Mouse (Mus musculus): ENCODE results near the gene 9230102O04Rik.

9230102O04Rik gene

GRCm38 (mm10) chr2:9871798-9872197, 17.5 kb downstream of the 9230102O04Rik start:
- no peak for DNase-seq (ENCODE audit: low spot score in 2 of 2)

GRCm38 (mm10) chr2:9871141-9871716, 18.1 kb downstream of the 9230102O04Rik start:
- no peak for DNase-seq (ENCODE audit: low spot score in 2 of 2)

DNA sequence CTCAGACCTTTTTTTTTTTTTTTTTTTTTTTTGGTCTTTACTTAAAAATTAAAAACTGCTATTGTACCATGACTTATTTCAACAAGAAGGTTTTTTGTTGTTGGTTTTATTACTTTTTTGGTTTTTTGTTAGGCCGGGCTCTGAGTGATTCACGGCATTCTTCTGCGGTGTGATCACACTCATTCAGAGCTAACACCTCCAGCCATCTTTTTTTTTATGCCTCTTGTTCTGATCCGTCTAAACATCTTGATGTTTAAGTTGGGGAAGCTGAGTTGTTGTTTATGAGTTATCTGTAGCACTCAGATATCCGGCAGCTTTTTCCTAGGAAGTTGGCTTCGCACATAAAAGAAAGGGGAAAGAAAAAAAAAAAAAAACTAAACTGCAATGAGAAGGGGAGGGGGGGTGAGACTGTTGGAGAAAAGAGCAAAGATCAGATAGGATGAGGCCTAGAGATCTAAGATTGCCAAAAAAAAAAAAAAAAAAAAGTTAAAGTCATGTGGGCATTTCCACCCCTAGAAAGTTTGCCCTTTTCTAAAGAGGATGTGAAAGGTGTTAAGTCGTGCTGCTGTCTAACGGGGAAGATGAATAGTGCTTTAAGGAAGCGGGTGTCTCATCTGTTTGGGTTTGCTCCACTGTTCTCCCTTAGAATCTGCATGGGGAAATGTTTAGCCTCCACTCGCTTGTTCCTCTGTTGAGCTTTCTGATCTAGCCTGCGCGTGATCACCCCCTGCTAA, 22.1 kb downstream of the 9230102O04Rik start:
- no peak for DNase-seq (ENCODE audit: low spot score in 2 of 2)

DNA sequence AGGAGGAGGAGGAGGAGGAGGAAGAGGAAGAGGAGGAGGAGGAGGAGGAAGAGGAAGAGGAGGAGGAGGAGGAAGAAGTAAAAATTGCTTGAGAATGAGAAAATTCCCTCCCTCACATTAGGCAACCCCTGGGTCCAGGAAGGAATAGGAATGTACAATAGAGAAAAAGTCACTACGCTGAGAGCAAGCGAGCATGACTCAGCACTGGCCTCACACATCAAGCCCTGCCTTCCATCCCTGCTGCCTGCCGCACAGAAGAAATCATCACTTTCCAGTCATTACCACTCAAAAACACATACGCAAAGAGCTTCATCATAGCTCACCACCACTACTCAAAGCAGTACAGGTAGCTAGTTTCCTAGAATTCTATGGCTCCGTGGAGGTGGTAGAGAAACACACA, 28.6 kb downstream of the 9230102O04Rik start:
- DNase-seq (ENCODE audit: low spot score in 2 of 2), result no peak

- DNase-seq (ENCODE audit: low spot score in 2 of 2), result no peak
Observed at GRCm38 (mm10) chr2:9855861-9856260, 33.5 kb downstream of the 9230102O04Rik start.

GRCm38 (mm10) chr2:9852851-9853576, 36.3 kb downstream of the 9230102O04Rik start:
- no peak for DNase-seq (ENCODE audit: low spot score in 2 of 2)

GRCm38 (mm10) chr2:9835195-9835594, 54.1 kb downstream of the 9230102O04Rik start:
- no peak for DNase-seq (ENCODE audit: low spot score in 2 of 2)

DNA sequence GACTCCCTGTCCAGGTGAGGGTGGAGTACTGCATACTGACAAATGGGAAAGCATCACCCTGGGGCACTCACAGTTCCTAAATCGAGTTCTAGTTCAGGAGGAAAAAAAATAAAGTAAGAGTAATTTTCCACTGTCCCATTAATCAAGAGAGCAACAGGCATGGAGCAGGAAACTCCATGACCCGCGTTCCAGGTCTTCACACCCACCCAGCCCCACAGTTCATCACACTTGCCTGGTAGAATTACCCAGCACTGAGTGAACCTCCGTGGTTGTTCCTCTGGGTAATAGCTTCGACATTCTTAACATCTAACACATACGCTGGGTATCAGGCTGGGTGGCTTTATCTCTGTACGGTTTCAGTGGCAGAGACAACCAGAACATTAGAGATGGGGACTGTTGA, 55.6 kb downstream of the 9230102O04Rik start:
- no peak for DNase-seq (ENCODE audit: low spot score in 2 of 2)
